Mouse (Mus musculus) adipocyte (in vitro differentiated cells): ENCODE measurements at regions not wholly inside any gene's neighbourhood (a gene's known extent, or its start where the extent isn't known, plus 50 kb on each side); places are given as distances from the start of the nearest gene placed in this dataset.
A peak's percentile ranks its signal among the peaks of the same experiment; 100 is the strongest.
"Not testable (repeated sequence)": the region's sequence is repeated elsewhere in the genome, so short reads cannot be mapped to it uniquely, and the experiment has no call there.

Source experiments
- DNase-seq: peaks from one replicate; pipeline ENCODE4 v3.0.0-alpha.2; 2016; ENCODE audit warnings: low spot score

DNA sequence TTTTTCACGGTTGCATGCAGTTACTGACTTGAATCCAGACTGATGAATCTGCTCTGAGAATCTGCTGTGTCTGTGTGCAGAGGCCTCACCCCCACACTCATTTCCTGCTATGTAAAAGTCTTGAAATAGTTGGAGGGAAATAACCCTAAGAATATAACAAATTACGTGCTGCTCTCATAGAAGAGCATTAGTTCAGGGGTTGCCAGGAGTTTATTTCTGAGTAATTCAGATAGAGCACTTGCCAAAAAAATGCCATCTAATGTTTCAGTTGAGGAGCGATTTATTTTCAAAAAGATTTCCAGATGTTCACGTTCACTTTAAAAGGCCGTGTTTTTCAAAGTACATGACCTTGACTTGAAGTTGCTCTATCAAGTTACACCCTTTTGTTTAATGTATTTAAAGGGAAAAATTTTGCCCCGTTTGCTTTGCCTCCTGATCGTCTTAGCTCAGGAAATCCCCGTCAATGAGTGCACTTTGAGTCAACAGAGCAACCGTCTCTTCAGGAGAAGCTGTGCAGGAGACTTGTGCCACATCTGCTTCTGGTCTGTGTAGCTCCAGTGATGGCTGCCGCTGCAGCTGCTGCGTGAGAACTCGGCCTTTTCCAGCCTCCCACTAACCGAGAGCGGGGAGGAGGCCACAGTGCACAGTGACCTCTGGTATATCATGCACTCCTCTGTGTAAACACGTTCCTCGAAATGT is 50.9 kb upstream of the Sec61g start:
- peak; percentile 35 for DNase-seq

DNA sequence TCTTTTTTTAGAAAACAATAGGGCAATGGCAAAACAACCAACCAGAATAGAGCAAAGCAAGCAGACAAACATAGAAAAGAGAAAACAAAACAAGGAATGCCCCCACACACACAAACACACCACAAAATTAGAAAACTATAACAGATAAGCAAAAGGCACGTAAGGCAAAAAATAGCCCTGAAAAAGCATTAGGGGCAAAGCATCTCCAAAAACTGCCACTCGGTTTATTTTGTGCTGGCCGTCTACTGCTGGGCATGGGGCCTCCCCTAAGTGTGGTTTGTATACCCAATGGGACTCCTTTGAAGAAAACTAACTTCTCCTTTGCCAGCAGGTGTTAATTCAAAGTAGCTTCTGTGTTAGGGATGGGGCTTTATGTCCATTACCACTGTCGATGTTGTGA is 53.4 kb upstream of the Sec61g start:
- DNase-seq = no peak

GRCm38 (mm10) chr11:16589085-16589680 is 80.9 kb upstream of the Sec61g start:
- no peak for DNase-seq

GRCm38 (mm10) chr11:16590541-16590940 is 82.3 kb upstream of the Sec61g start:
- DNase-seq = no peak

DNA sequence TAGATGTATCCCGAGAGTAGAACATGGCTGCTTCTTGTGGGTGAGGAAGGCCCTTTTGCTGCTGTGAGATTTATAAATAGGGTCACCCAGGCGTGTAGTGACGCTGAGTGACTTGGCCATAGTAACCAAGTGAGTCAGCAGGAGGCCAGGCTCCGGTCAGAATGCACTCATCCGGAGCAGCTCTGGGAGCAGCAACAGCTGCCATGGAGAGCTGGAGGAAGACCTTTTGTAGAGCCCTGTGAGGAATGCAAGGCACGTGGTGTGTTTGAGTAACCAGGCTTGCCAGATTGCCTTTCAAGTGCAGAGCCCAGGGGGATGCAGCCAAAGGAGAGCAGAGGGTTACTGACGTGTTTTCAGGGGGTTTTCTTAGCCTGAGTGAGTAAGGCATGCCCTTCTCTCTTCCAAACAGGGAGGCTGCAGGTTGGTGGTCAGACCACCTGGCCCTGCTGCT is 83.2 kb upstream of the Sec61g start:
- DNase-seq = peak; percentile 61

GRCm38 (mm10) chr11:16592006-16592405 is 83.7 kb upstream of the Sec61g start:
- DNase-seq = no peak

DNA sequence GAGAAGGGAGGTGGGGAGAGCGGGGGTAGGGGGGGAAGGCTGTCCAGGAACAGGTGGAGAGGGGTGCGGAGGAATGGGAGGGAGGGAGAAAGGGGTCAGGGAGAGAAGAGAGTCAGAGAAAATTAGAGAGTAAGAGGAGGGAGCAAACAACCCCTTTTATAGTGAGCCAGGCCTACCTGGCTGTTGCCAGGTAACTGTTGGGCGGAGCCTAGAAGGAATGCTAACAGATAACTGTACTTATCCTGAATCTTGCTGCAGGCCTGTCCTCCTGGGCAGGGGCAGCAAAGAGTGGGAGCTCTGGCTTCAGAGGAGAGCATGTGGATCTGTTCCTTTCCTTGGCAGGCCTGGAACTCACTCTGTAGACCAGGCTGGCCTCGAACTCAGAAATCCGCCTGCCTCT is 84.5 kb upstream of the Sec61g start:
- DNase-seq = no peak

DNA sequence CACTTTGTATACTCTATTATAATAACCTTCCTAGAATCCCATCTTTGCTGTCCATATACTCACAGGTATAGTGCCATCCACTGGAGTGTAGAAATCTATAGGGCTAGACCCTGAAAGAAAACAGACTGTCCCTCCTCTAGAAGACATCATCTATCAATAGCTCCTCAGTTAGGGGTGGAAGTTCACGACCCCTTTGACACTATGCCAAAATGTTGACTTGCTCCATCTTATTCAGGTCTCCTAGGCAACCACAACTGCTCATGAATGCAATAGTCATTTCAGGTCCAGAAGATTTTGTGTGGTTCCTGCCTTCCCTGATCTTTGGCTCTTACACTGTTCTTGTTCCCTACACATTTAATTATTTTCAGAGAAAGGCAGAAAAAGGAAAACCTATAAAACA is 86.5 kb upstream of the Sec61g start:
- DNase-seq = no peak

- DNase-seq = peak; percentile 78
Measured at GRCm38 (mm10) chr11:16597038-16597830, 89.0 kb upstream of the Sec61g start.

DNA sequence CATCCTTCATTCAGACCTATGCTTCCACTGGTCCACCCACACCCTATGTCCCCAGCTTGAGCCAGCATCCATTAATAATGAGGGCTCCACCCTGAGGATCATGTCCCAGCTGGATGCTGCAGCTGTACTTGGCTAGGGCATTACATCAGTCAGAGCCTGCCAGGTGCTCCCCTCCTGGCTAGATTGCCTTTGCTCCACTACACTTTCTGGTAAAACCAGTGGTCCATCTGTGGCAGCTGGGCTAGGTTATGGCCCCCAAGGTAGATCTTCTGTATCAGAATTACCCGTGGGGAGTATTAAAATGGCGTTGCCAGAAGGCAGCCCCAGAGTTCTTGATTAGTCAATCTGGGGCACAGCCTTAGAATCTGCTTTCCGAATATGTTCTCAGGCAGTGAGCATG is 94.7 kb upstream of the Sec61g start:
- DNase-seq = no peak

DNA sequence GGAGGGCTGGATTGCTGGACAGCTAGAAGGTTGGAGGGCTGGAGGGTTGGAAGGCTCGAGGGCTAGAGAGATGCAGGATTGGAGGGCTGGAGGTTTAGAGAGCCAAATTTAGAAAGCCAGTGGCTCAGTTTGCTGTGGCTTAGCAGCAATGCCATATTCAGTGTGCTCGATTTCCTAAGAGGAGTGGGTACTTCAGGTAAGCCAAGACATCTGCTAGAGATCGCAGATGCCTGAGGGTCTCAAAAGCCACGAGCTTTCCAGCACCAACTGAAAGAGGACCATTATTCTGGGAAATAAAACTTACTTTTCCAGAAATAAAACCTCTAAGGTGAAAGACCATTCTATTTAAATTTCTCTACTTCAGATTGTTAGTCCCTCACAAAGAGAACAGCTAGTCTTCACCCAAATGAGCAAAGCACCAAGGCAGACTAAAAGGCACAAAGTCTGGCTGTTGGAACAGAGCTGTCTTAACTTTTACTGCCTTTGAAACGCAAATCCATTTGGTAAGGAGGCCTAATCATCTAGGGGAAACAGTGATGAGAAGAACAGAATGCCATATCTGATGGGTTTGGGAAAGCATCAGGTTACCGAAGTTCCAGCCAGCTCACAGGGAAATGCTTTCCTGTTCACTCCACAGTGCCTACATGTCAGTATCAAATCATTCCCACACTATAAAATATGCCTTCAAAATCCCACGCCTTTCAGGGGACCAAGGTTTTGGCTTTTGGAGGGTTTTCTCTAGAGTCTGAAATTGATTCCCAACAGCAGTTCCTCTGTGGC is 98.3 kb upstream of the Sec61g start:
- no peak for DNase-seq

GRCm38 (mm10) chr11:16607900-16608422 is 99.7 kb upstream of the Sec61g start:
- not testable (repeated sequence) for DNase-seq

DNA sequence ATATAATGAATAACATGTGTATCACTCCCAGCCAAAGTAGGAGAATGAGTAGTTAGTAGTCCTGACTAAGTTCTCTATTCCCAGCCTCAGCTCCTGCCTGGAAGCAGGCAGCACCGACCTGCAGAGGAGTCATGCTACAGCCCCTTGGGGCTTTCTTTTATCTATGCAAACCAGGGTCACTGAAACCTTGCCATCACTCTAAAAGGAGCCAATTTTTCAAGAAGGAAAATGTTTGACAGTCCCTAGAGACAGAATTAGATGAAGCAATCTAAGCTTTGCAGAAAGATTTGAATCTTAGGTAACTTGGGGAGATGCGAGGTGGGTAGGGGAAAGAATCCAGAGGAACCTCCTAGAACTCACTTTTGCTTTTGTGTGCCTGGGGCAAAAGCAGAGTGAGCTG is 103.5 kb upstream of the Sec61g start:
- DNase-seq = peak; percentile 62

GRCm38 (mm10) chr11:16612524-16612923 is 104.2 kb upstream of the Sec61g start:
- no peak for DNase-seq

- no peak for DNase-seq
Measured at GRCm38 (mm10) chr11:16619736-16620135, 111.5 kb upstream of the Sec61g start.

- no peak for DNase-seq
Measured at GRCm38 (mm10) chr11:16623694-16624093, 115.4 kb upstream of the Sec61g start.

DNA sequence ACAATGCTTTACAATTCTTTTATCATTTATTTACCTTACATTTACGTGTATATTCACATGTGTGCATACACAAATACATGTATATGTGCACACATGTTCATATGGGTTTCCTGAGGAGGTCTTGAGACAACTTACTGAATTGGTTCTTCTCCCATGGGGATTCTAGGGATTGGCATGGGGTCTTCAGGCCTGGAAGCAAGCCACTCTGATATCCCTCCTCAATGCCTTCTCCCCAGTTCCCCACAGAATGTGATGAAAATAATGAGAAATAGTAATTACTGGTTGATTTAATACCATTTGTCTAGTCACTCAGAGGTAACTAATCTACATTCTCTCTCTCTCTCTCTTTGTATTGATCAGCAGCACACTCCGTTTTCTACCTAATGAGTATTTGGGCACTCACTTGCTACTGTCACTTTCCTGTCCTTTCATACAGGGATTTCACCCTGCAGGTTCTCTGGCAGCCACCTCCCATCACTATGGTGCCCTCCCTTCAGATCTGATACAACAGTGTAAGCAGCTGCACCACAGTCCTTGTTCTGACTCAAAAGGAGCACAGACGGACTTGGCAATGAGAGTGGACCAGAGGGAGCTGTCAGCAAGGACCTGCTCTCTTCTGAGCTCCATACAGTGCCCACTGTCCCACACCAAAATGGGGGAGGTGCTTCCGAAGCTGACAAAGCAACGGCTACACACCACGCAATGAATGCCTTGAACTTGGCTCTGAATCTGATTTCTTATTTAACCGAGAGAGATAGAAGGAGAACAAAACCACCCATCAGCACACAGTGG is 119.2 kb upstream of the Sec61g start:
- DNase-seq = no peak

GRCm38 (mm10) chr11:16629410-16630129 is 121.3 kb upstream of the Sec61g start:
- no peak for DNase-seq

DNA sequence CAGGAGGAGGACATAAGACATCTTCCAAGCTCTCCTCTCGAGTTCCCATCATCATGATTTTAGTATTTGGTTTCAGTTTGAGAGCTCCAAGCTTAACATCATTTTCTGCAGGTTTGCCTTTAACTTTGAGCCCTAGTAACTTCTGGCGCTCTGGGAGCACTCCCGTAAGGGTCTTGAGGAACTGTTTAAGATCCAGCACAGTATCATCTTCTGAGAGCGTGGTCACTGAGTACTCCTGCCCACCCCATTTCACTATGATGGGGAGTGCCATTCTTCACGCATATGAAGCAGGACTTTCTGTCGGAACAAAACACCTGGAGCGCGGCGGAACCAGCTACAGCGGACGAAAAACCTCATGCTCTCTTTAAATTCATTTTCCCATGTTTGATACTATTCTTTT is 116.2 kb upstream of the Egfr start:
- not testable (repeated sequence) for DNase-seq

DNA sequence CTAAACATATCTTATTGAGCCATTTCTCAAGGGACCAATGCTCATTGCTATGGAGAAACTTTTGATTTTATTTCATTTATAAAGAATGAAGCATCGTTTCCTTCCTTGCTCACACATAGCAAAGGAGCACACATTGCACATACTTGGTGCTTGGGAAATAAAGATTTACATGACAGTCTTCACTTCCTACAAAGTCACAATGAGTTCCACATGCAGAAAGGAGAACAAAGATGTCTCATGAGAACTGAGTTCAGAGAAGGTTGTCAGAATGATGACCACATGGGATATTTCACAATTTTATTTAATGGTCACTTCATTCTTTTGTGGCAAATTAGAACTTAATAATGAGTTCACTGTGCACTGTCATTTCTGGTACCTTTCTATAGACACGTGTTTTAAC is 114.3 kb upstream of the Egfr start:
- no peak for DNase-seq

GRCm38 (mm10) chr11:16638349-16638748 is 113.7 kb upstream of the Egfr start:
- DNase-seq = no peak
